Mouse (Mus musculus): ENCODE measurements at regions not wholly inside any gene's neighbourhood (a gene's known extent, or its start where the extent isn't known, plus 50 kb on each side); places are given as distances from the start of the nearest gene placed in this dataset.
A peak's percentile ranks its signal among the peaks of the same experiment; 100 is the strongest.

DNA sequence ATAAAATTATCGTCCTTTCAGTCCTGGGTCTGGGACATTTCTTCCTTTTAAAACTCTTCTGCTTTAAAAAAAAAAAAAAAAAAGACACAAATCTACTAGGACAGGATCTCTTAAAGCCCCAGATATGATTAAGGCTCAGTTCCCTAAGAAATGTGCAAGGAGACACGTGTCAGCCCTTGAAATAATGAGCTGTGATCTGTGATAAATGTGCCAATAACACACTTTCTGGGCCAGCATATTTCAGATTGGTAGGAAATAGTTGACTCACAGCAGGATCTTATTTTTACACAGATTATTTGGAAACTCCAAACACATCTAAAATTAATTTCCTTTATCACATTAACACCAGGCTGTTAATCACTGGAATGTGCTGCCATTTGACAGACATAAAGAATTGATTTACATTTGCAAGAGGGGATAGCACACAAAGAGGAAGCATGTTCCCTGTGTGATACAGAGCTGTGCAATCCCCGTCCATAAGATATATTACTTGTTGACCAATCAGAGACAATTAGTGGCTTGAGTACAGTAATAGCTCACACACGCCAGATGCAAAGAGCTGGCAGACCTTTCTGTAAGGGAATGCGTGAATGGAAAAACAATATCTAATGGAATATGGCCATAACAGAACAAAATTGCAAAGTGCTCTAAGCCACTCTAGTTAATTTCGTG is 263.7 kb downstream of the Pax3 start:
- no peak for DNase-seq

GRCm38 (mm10) chr1:77932226-77932625 is 264.7 kb downstream of the Pax3 start:
- no peak for DNase-seq

DNA sequence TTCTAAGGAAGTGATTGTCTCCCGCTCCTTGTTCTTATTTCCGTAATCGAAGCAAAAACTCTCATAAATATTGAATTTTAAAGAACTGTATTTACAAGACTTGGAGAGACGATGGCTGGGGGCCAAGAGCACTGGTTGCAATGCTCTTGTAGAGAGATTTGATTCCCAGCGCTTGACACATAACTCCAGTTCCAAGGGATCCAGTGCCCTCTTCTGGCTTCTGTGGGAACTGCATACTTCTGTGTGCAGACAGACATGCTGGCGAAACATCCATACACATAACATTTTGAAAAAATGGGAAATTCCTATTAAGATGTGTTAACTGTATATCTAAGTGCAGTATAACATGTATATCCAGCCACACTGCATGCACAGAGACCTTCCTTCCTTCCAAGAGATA is 266.3 kb downstream of the Pax3 start:
- peak in 1 of 2 experiments; percentile 7 for DNase-seq

GRCm38 (mm10) chr1:77929552-77929951 is 267.4 kb downstream of the Pax3 start:
- DNase-seq = no peak

DNA sequence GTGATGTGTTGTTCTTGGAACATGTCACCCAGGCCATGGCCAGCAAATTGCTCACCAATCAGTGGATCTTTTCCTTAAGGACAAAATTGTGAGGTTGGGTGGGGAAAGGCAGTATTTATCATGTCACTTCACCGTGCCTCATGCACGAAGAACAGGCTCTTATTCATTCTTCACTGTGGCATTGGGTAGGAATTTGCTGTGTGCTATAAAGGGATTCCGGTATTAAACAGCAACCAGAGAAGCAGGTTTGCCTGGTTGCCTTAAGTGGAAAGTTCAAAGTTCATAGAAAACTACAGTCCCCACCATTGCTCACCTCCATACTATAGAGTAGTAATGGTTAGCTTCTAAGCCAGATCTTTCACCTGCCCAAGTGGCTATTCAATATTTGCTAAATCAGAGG is 270.8 kb downstream of the Pax3 start:
- DNase-seq = no peak

DNA sequence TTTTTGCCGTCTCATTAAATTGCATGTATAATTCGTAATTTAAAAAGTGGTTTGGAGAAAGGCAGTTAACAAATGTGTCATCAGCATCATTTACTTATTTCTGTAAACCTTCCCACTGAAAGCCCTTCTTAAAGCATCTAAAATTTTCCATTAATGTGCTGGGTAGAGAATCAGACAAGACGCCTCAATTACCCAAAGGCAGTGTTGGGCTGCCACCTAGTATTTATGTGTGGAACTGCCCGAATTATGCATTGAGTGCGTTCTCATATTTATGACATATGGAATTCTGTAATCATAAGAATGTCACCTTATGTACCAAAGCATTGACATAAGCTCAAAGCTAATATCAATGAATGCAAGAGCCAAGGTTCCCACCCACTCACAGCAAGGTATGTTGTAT is 300.7 kb downstream of the Pax3 start:
- DNase-seq = peak in 1 of 2 experiments; percentile 5

DNA sequence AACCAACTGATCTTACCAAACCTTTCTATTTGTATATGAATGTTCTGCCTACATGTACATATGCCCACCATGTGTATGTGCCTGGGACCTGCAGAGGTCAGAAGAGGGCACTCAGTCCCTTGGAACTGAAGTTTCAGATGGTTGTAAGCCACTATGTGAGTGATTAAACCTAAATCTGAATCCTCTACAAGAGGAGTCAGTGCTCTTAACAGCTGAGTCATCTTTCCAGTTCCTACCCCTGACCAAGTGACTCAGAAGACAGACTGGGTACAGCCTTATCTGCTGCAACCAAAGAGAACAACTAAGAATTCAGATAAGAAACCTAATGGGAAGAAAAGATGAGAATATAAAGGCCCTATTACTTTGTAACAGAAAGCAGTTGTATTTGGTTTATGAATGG is 317.9 kb downstream of the Pax3 start:
- no peak for DNase-seq

DNA sequence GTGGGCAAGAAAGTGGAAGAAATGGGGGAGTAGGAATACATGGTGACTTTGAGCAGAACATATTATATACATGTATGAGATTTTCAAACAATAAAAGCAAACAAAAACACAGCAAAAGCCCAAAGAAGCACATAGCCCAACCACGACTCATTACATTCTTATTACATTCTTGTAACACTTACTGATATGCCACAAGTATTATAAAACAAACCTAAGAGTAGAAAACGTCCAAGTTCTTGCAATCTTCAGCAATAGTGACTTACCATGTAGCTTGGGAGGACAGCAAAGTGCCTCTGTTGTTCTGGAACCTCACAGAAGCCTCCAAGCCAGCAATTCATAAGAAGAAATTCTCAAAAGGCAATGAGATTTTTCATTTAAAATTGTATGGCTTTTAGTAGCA is 326.8 kb downstream of the Pax3 start:
- DNase-seq = no peak

DNA sequence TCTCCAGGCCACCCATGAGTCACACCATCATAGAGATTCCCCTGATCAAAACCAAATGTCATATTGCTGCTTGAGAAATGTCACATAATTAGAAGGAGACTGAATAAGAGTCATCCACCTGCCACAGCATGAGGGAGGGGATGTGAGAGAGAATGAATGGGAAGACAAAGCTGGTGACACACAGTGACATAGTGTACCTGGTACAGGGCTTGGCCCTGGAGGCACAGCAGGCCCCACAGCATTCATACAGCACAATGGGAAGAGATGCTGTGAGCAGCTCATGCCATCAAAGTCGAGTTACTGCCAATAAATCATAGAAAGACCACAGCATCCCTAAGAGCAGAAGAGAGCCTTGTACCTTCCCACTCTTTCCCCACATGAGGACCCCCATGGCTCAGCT is 327.8 kb downstream of the Pax3 start:
- DNase-seq = no peak

GRCm38 (mm10) chr1:77859931-77860330 is 337.0 kb downstream of the Pax3 start:
- DNase-seq = no peak

- DNase-seq = no peak
Measured at GRCm38 (mm10) chr1:77854366-77854765, 339.5 kb upstream of the Epha4 start.

DNA sequence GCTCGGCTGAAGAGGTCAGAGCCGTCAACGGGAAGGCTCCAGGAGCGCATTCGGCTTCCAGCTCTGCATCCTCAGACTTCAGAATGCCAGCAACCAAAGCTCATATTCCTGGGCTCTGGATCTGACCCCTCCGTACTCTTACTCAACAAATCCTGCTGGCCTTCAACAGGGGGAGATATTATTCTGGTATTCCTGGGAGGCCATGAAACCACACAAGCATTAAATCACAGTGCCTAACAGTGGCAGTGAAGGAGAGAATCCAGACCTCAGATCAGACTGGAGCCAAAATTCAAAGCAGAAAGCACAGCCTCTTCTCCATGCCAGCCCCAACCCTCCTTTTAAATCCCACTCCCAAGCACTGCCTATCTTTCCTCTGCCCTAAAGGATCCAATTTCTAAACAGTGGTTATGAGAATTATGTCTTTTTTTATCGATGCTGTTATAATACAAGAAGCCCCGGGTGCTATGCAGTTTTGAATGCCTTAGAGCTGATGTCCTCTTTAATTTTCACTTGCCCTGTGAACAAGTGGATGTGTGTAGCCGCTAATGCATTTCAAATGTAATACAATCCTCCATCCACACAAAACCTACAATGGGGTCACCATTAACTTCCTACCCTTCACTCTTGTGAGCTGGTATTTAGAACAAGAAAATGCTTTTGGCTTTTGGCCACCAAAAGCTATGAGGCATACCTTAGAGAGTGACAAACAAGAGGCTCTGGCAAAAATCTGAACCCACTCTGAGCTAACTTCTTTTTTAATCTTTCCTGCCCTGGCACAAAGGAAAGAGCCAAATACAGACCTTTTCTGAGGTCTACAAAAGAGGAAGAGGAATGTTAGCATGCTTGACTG is 333.1 kb upstream of the Epha4 start:
- DNase-seq = no peak

GRCm38 (mm10) chr1:77846039-77846727 is 331.3 kb upstream of the Epha4 start:
- DNase-seq = no peak

DNA sequence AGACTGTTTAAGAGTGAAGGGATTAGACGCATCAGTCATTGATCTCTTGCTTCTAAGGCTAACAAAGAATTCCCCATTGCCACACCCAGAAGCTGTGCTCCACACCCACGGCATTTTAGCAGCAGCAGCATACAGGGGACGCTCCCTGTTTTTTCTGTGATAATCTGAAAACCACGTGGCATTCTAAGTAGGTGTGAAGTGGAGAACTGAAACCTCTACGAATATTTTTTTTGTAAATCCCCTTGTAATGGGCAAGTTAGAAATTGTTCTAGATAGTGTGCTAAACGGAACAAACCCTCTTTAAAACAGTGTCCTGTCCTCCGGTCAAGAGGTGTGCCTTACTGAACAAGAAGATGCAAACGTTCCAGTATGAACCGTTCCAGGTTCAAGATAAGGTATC is 325.8 kb upstream of the Epha4 start:
- DNase-seq = no peak

DNA sequence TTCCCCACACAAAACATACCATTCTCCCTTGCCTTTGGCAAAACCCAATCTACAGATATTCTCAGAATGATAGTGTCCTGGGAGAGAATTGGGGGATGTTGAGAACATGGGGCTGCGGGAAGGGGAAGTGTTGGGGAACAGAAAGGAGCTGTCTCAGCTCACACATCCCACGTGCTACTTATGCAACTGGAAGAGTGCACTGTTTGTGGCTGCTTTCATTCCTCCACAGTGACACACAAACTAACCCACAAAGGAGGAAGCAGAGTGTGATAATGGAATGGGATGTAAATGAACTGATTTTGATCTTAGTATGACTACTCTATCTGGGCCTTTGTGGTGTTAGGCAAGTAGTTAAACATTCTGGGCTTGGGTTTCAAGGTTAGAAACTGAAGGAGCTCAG is 317.3 kb upstream of the Epha4 start:
- DNase-seq = no peak

DNA sequence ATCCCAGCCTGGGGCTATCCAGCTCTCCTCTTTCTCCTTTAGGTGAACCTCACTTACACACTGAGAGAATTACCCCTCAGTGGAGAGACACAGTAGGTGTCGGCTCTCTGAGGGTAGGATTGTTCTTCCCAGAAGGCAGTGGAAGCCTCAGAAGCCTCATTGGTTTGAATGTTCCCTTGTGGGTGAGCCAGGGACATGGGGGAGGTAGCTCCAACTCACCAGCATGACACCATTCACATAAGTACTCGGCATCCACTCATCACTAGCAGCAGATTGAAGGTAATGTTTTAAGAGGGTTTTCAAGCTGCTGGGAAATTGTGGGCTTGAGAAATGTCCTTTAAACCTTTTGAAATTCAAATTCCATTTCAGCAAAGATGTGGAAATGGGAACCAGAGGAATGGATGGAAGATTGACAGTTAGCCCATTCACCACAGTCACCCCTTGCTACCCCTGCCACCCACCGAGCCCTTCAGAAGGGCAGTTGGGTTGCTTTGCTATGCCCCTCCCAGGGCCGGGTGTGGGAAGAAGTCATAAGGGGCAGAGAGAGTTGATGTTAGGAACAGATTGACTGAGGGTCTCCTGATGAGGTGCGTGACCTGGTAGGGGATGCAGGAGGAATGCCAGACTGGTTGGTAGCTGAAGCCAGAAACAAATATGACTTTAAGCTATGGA is 310.0 kb upstream of the Epha4 start:
- no peak for DNase-seq

DNA sequence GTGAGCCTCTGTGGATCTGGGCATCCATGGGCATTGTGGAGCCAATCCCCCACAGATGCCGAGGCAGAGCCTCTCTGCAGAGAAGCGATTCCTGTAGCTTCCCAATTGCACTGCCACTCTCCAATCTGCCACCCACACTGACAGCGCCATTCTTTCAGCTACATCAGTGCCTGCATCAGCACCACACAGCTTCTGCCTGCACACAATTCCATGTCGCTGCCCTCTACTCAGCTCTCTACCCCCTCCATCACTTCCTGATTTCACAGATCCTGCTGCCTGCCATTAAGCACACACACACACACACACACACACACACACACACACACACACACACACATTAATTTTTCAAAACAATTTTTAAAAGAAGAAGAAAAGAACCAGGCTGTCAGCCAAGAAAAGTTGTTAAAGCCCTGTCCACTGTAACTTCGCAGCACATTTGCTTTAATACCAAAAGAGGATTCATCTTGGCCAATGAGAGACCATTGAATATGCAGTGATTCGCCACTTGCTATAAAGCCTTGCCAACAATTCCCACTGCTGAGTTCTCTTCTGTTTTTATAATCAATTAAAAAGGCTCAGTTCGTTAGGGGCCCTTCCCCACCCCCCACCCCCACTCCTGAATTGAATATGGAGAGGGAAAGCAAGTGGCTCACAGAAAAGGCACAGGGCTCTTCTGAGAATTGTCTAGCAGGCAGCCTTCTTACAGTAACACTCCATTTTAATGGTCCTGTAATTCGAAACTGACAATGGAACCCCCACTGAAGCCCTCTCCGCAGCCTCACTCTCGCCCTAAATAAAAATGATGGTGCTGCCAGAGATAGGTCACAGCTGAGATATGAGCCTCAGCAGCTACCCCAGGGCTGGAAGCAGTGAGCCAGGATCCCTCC is 309.2 kb upstream of the Epha4 start:
- DNase-seq = no peak

- DNase-seq = no peak
Measured at GRCm38 (mm10) chr1:77820101-77820500, 305.2 kb upstream of the Epha4 start.

DNA sequence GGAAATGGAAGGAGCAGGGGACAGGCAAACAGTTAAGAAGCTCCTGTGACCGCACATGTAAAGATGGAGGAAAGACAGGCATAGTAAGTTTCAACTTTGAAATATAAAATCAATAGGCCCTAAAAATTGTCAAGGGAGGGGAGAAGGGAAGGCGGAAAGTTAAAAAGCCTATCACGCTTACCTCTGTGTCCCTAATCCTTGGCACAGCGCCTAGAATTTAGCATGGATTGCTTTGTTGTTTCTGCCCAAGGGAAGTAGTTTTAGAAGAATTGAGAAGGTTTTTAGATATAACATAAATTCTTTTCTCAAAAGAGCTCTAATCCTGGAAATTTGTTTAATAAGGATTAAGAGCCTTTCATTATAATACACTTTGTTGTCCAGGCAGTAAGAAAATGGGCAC is 300.6 kb upstream of the Epha4 start:
- DNase-seq = no peak

DNA sequence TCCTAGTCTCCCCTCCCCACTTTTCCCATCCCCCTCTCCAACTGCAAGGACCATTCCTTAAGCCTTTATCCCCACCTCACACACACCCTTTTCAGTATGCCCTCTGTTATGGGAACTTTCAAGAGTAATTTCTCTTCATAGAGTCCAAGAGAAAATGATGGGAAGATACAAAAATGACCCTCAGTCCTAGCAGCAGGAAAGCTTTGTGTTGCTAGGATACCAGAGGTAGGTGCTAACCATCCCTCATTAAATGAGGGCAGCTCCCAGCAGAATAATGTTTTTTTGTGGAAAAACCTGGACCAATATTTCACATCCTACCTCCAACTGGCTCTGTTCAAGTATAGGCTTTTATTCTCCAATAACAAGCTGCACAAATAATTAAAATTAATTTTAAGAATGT is 296.7 kb upstream of the Epha4 start:
- DNase-seq = no peak

DNA sequence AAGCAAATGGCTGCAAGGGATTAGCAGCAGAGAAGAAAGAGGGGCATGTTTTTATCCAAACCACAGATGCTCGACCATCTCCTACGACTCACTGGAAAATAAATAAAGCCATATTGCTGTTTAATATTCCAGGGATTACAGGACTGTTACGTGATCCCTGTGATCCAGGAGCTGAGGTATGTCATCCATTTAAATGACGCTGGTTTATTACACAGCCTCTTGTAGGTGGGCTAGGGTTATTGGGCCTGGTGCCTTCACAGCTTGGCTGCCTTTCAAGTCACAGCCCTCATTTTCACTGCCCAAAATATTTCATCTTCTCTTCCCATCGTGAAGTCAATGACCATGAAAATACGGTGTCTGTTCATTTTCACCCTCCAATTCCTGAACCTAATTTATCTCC is 276.1 kb upstream of the Epha4 start:
- DNase-seq = no peak

GRCm38 (mm10) chr1:77754326-77754725 is 239.4 kb upstream of the Epha4 start:
- no peak for DNase-seq
